Mouse (Mus musculus) embryonic stem cell, embryonic (primary cell): ENCODE data around the gene Ptpn21.

Experiments
- CTCF ChIA-PET, 4 experiments: fragments of 300-600 bp in 2 of 4; fragments of 350-600 bp in 2 of 4; sonication (Branson Sonifier 250); formaldehyde crosslinking; loops; one replicate each; lab custom pipeline; 2022; ENCODE audit warnings: inconsistent platforms in 2 of 4; lab: Charles Lee
- POLR2A ChIA-PET, 4 experiments: fragments of 300-600 bp in 2 of 4; fragments of 350-600 bp in 2 of 4; sonication (Branson Sonifier 250); formaldehyde crosslinking; loops; one replicate each; lab custom pipeline; 2022; ENCODE audit warnings: antibody characterized with exemption in 4 of 4, inconsistent platforms in 1 of 4; lab: Charles Lee

Gene Ptpn21

GRCm38 (mm10) chr12:98736951-98737800 is at the start of gene Ptpn21:
Gene Ptpn21 (minus strand): TSS chr12:98737405.
- POLR2A ChIA-PET, result interaction anchor here (0.5 to 5.9 kb wide), 16 partner anchors 9 to 478 kb away, joined by 3 to 77 read pairs (median 3); partner anchors contain the start of genes Zc3h14 (in 2 of the 4), Eml5 (in 1 of the 4) and Galc (in 1 of the 4)
- CTCF ChIA-PET, result interaction anchor here (0.6 to 4.8 kb wide), 7 partner anchors 9 to 152 kb away, joined by 3 to 46 read pairs (median 5); partner anchors contain the start of gene Zc3h14 (in 1 of the 4)

- POLR2A ChIA-PET, result interaction anchor here in 1 of 4 experiments (3.8 kb wide), 1 partner anchor 11 kb away, joined by 13 read pairs; no protein-coding TSS in a partner anchor
- CTCF ChIA-PET, result interaction anchor here in 2 of 4 experiments (0.7 to 1.1 kb wide), 3 partner anchors 40 to 156 kb away, joined by 3 to 5 read pairs (median 3); partner anchors contain the start of gene Spata7 (in 1 of the 2)
Measured at GRCm38 (mm10) chr12:98784251-98784650, 47.0 kb upstream of the Ptpn21 start.

GRCm38 (mm10) chr12:98779148-98779547 is 41.9 kb upstream of the Ptpn21 start:
- CTCF ChIA-PET, result interaction anchor here (0.5 to 1.3 kb wide), 12 partner anchors 8 to 1353 kb away, joined by 3 to 8 read pairs (median 3); no protein-coding TSS in a partner anchor
- POLR2A ChIA-PET, result interaction anchor here in 2 of 4 experiments (0.8 to 3.8 kb wide), 3 partner anchors 26 to 32 kb away, joined by 3 to 10 read pairs (median 9); no protein-coding TSS in a partner anchor

GRCm38 (mm10) chr12:98777509-98777908 is 40.3 kb upstream of the Ptpn21 start:
- CTCF ChIA-PET, result interaction anchor here in 3 of 4 experiments (0.7 to 1.9 kb wide), 8 partner anchors 9 to 133 kb away, joined by 3 to 6 read pairs (median 4); partner anchors contain the start of gene Zc3h14 (in 1 of the 3)
- POLR2A ChIA-PET, result interaction anchor here in 2 of 4 experiments (1.1 to 3.8 kb wide), 5 partner anchors 13 to 124 kb away, joined by 3 to 9 read pairs (median 5); partner anchors contain the start of gene Eml5 (in 1 of the 2)

GRCm38 (mm10) chr12:98766241-98766640 is 29.0 kb upstream of the Ptpn21 start:
- ChIA-PET POLR2A (interaction anchor here in 1 of 4 experiments (1.2 kb wide), 1 partner anchor 11 kb away, joined by 4 read pairs; no protein-coding TSS in a partner anchor), CTCF (no interaction called here)

GRCm38 (mm10) chr12:98759700-98760099 is 22.5 kb upstream of the Ptpn21 start:
- CTCF ChIA-PET, result interaction anchor here in 2 of 4 experiments (0.6 to 1.2 kb wide), 3 partner anchors 14 to 1155 kb away, joined by 3 to 6 read pairs (median 3); no protein-coding TSS in a partner anchor
- POLR2A ChIA-PET, result interaction anchor here in 2 of 4 experiments (1.1 to 2.5 kb wide), 6 partner anchors 10 to 21 kb away, joined by 4 to 12 read pairs (median 6); no protein-coding TSS in a partner anchor

GRCm38 (mm10) chr12:98757636-98758035 is 20.4 kb upstream of the Ptpn21 start:
- POLR2A ChIA-PET, result no interaction called here
- CTCF ChIA-PET, result no interaction called here

GRCm38 (mm10) chr12:98747380-98747753 is 10.2 kb upstream of the Ptpn21 start:
- ChIA-PET POLR2A (interaction anchor here (0.6 to 8.8 kb wide), 23 partner anchors 8 to 1235 kb away, joined by 3 to 77 read pairs (median 5); partner anchors contain the start of gene Ptpn21 (in 1 of the 4)), CTCF (interaction anchor here in 2 of 4 experiments (0.7 kb wide), 5 partner anchors 12 to 476 kb away, joined by 3 to 13 read pairs (median 3); partner anchors contain the start of gene Spata7 (in 1 of the 2))

GRCm38 (mm10) chr12:98746746-98747379 is 9.7 kb upstream of the Ptpn21 start, which contains the start of gene Zc3h14:
Gene Zc3h14 (plus strand): TSS chr12:98746964.
- ChIA-PET CTCF (interaction anchor here (0.7 to 2.2 kb wide), 17 partner anchors 8 to 475 kb away, joined by 3 to 46 read pairs (median 5); partner anchors contain the start of gene Ptpn21 (in 1 of the 4)), POLR2A (interaction anchor here (0.6 to 8.8 kb wide), 25 partner anchors 8 to 783 kb away, joined by 3 to 77 read pairs (median 5); partner anchors contain the start of genes Ptpn21 (in 3 of the 4) and Spata7 (in 1 of the 4))

GRCm38 (mm10) chr12:98746131-98746530 is 8.9 kb upstream of the Ptpn21 start:
- CTCF ChIA-PET, result interaction anchor here (0.5 to 2.2 kb wide), 44 partner anchors 8 to 881 kb away, joined by 3 to 46 read pairs (median 4); partner anchors contain the start of genes Ptpn21 (in 2 of the 4) and Spata7 (in 1 of the 4)
- POLR2A ChIA-PET, result interaction anchor here in 3 of 4 experiments (0.6 to 8.8 kb wide), 22 partner anchors 8 to 487 kb away, joined by 3 to 77 read pairs (median 4); partner anchors contain the start of genes Ptpn21 (in 3 of the 3), Eml5 (in 1 of the 3), Galc (in 1 of the 3) and Spata7 (in 1 of the 3)

GRCm38 (mm10) chr12:98745626-98746025 is 8.4 kb upstream of the Ptpn21 start:
- ChIA-PET POLR2A (interaction anchor here (0.6 to 8.8 kb wide), 24 partner anchors 8 to 486 kb away, joined by 3 to 77 read pairs (median 4); partner anchors contain the start of genes Ptpn21 (in 3 of the 4), Eml5 (in 1 of the 4), Galc (in 1 of the 4) and Spata7 (in 1 of the 4)), CTCF (interaction anchor here (0.6 to 2.2 kb wide), 44 partner anchors 8 to 882 kb away, joined by 3 to 46 read pairs (median 4); partner anchors contain the start of genes Ptpn21 (in 2 of the 4) and Spata7 (in 1 of the 4))

GRCm38 (mm10) chr12:98741011-98741501 is 3.9 kb upstream of the Ptpn21 start:
- POLR2A ChIA-PET, result no interaction called here
- CTCF ChIA-PET, result interaction anchor here in 1 of 4 experiments (0.6 kb wide), 1 partner anchor 394 kb away, joined by 3 read pairs; no protein-coding TSS in a partner anchor

GRCm38 (mm10) chr12:98737801-98738350 is 671 bp upstream of the Ptpn21 start:
- POLR2A ChIA-PET, result interaction anchor here in 3 of 4 experiments (0.6 to 5.9 kb wide), 19 partner anchors 8 to 479 kb away, joined by 3 to 77 read pairs (median 3); partner anchors contain the start of genes Eml5 (in 1 of the 3), Galc (in 1 of the 3) and Zc3h14 (in 1 of the 3)
- CTCF ChIA-PET, result interaction anchor here (0.8 to 4.8 kb wide), 7 partner anchors 8 to 64 kb away, joined by 3 to 46 read pairs (median 5); partner anchors contain the start of gene Zc3h14 (in 1 of the 4)

GRCm38 (mm10) chr12:98734880-98735801 is 2.1 kb downstream of the Ptpn21 start:
- CTCF ChIA-PET, result interaction anchor here in 3 of 4 experiments (0.8 to 4.8 kb wide), 9 partner anchors 9 to 90 kb away, joined by 3 to 46 read pairs (median 4); partner anchors contain the start of gene Zc3h14 (in 1 of the 3)
- POLR2A ChIA-PET, result interaction anchor here in 3 of 4 experiments (0.6 to 5.9 kb wide), 16 partner anchors 9 to 1098 kb away, joined by 3 to 77 read pairs (median 4); partner anchors contain the start of genes Eml5 (in 1 of the 3), Spata7 (in 1 of the 3) and Zc3h14 (in 1 of the 3)
